Mouse (Mus musculus) midbrain, embryonic 10.5 days (tissue): ENCODE measurements at regions not wholly inside any gene's neighbourhood (a gene's known extent, or its start where the extent isn't known, plus 50 kb on each side); places are given as distances from the start of the nearest gene placed in this dataset.

Source experiments
- DNase-seq: peaks from one replicate; pipeline ENCODE4 v3.0.0-alpha.2; 2017; ENCODE audit warnings: low spot score
- H3K27ac ChIP-seq: fragments of 300-500 bp; sonication (generic); replicated peaks from 2 replicates; pipeline ENCODE4 v1.5.1; 2016; ENCODE audit warnings: mild to moderate bottlenecking
- H3K27me3 ChIP-seq: fragments of 300-500 bp; sonication (generic); 2 replicates; pipeline ENCODE4 v1.6.1; 2016; ENCODE audit warnings: low read depth, mild to moderate bottlenecking; ENCODE audit not compliant: poor library complexity, severe bottlenecking
- H3K36me3 ChIP-seq: fragments of 300-500 bp; sonication (generic); 2 replicates; pipeline ENCODE4 v1.6.1; 2016; ENCODE audit warnings: mild to moderate bottlenecking, moderate library complexity
- H3K4me1 ChIP-seq: fragments of 300-500 bp; sonication (generic); 2 replicates; pipeline ENCODE4 v1.6.1; 2016
- H3K4me3 ChIP-seq: fragments of 300-500 bp; sonication (generic); 2 replicates; pipeline ENCODE4 v1.5.1; 2016; ENCODE audit warnings: mild to moderate bottlenecking, moderate library complexity
- H3K9me3 ChIP-seq: fragments of 300-500 bp; sonication (generic); replicated peaks from 2 replicates; pipeline ENCODE4 v1.6.1; 2016; ENCODE audit warnings: mild to moderate bottlenecking
- WGBS: fragments of 180-500 bp; shearing (Covaris S2); methylation state at CpG from one replicate; pipeline ENCODE4 v1.1.7; 2016; 5-methylcytosine and 5-hydroxymethylcytosine counted together

- WGBS: 85% methylated on average over 10 of the region's 10 CpGs
- Histone ChIP-seq H3K4me1 (peaks cover 62% of the 10 kb centered on the region), H3K9me3 (no peaks in the 10 kb centered on the region), H3K36me3 (no peaks in the 10 kb centered on the region), H3K27ac (peak overlapping the region; percentile 77), H3K4me3 (no peak overlapping the region), H3K27me3 (peaks cover 37% of the 10 kb centered on the region)
- DNase-seq: no peak
Observed at GRCm38 (mm10) chr6:89236892-89237646, 125.4 kb downstream of the Plxna1 start.

- H3K4me1 ChIP-seq: peaks cover 75% of the 10 kb centered on the region
- H3K9me3 ChIP-seq: no peaks in the 10 kb centered on the region
- H3K4me3 ChIP-seq: no peak overlapping the region
- no peak overlapping the region for H3K27ac ChIP-seq
- WGBS: 70% methylated on average over 14 of the region's 14 CpGs
- H3K36me3 ChIP-seq: no peaks in the 10 kb centered on the region
- H3K27me3 ChIP-seq: peaks cover 37% of the 10 kb centered on the region
- DNase-seq: no peak
Observed at GRCm38 (mm10) chr6:89238871-89239270, 123.5 kb downstream of the Plxna1 start.

GRCm38 (mm10) chr6:89239511-89239910, 122.9 kb downstream of the Plxna1 start:
- H3K36me3 ChIP-seq: no peaks in the 10 kb centered on the region
- H3K4me3 ChIP-seq: no peak overlapping the region
- H3K27ac ChIP-seq: peak overlapping the region; percentile 56; the same call in 1 of the 2 replicates
- H3K9me3 ChIP-seq: no peaks in the 10 kb centered on the region
- peaks cover 36% of the 10 kb centered on the region for H3K27me3 ChIP-seq
- DNase-seq: no peak
- WGBS: 54% methylated on average over 8 of the region's 8 CpGs
- H3K4me1 ChIP-seq: peaks cover 75% of the 10 kb centered on the region

GRCm38 (mm10) chr6:89240168-89240705, 122.2 kb downstream of the Plxna1 start:
- no peak for DNase-seq
- 36% methylated on average over 4 of the region's 4 CpGs for WGBS
- Histone ChIP-seq H3K27me3 (peaks cover 36% of the 10 kb centered on the region), H3K27ac (no peak overlapping the region), H3K4me1 (peaks cover 81% of the 10 kb centered on the region), H3K4me3 (no peak overlapping the region), H3K36me3 (no peaks in the 10 kb centered on the region), H3K9me3 (no peaks in the 10 kb centered on the region)

- DNase-seq: peak; percentile 58
- no peak overlapping the region for H3K4me3 ChIP-seq
- WGBS: 21% methylated on average over 18 of the region's 18 CpGs
- no peaks in the 10 kb centered on the region for H3K36me3 ChIP-seq
- H3K4me1 ChIP-seq: peaks cover 65% of the 10 kb centered on the region
- H3K27ac ChIP-seq: peak overlapping the region; percentile 24; the same call in 1 of the 2 replicates
- no peaks in the 10 kb centered on the region for H3K9me3 ChIP-seq
- H3K27me3 ChIP-seq: peaks cover 18% of the 10 kb centered on the region
Observed at GRCm38 (mm10) chr6:89242371-89243288, 119.8 kb downstream of the Plxna1 start.

GRCm38 (mm10) chr6:89245506-89245905, 116.9 kb downstream of the Plxna1 start:
- DNase-seq: no peak
- Histone ChIP-seq H3K27ac (peak overlapping the region; percentile 42; the same call in 1 of the 2 replicates), H3K36me3 (no peaks in the 10 kb centered on the region), H3K27me3 (peaks cover 9% of the 10 kb centered on the region), H3K4me3 (no peak overlapping the region), H3K9me3 (no peaks in the 10 kb centered on the region), H3K4me1 (peaks cover 37% of the 10 kb centered on the region)
- 65% methylated on average over 8 of the region's 8 CpGs for WGBS

GRCm38 (mm10) chr6:89246261-89246660, 116.2 kb downstream of the Plxna1 start:
- Histone ChIP-seq H3K4me3 (no peak overlapping the region), H3K27ac (no peak overlapping the region), H3K27me3 (peaks cover 9% of the 10 kb centered on the region), H3K9me3 (no peaks in the 10 kb centered on the region), H3K4me1 (peaks cover 32% of the 10 kb centered on the region), H3K36me3 (no peaks in the 10 kb centered on the region)
- 90% methylated on average over 5 of the region's 5 CpGs for WGBS
- no peak for DNase-seq

- H3K4me3 ChIP-seq: no peak overlapping the region
- no peaks in the 10 kb centered on the region for H3K9me3 ChIP-seq
- WGBS: 91% methylated on average over 9 of the region's 9 CpGs
- peaks cover 19% of the 10 kb centered on the region for H3K4me1 ChIP-seq
- DNase-seq: no peak
- peaks cover 9% of the 10 kb centered on the region for H3K27me3 ChIP-seq
- no peak overlapping the region for H3K27ac ChIP-seq
- no peaks in the 10 kb centered on the region for H3K36me3 ChIP-seq
Observed at GRCm38 (mm10) chr6:89248574-89248973, 113.8 kb downstream of the Plxna1 start.

GRCm38 (mm10) chr6:89249303-89249702, 113.1 kb downstream of the Plxna1 start:
- WGBS: 88% methylated on average over 8 of the region's 8 CpGs
- H3K27me3 ChIP-seq: peaks cover 9% of the 10 kb centered on the region
- H3K27ac ChIP-seq: no peak overlapping the region
- no peak overlapping the region for H3K4me3 ChIP-seq
- H3K36me3 ChIP-seq: no peaks in the 10 kb centered on the region
- no peak for DNase-seq
- peaks cover 24% of the 10 kb centered on the region for H3K4me1 ChIP-seq
- no peaks in the 10 kb centered on the region for H3K9me3 ChIP-seq

GRCm38 (mm10) chr6:89251641-89252040, 110.8 kb downstream of the Plxna1 start:
- no peak overlapping the region for H3K27ac ChIP-seq
- 87% methylated on average over 4 of the region's 4 CpGs for WGBS
- H3K9me3 ChIP-seq: no peaks in the 10 kb centered on the region
- no peak for DNase-seq
- H3K4me3 ChIP-seq: no peak overlapping the region
- 0 out of 2 replicates have a peak, but pooled peaks cover 11% of the 10 kb centered on the region for H3K4me1 ChIP-seq
- no peaks in the 10 kb centered on the region for H3K27me3 ChIP-seq
- no peaks in the 10 kb centered on the region for H3K36me3 ChIP-seq

- H3K27ac ChIP-seq: 0 out of 2 replicates have a peak overlapping the region, but pooled peaks have one; percentile 33
- H3K9me3 ChIP-seq: no peaks in the 10 kb centered on the region
- H3K4me3 ChIP-seq: no peak overlapping the region
- H3K27me3 ChIP-seq: no peaks in the 10 kb centered on the region
- WGBS: 65% methylated on average over 4 of the region's 4 CpGs
- DNase-seq: no peak
- H3K36me3 ChIP-seq: no peaks in the 10 kb centered on the region
- 0 out of 2 replicates have a peak, but pooled peaks cover 16% of the 10 kb centered on the region for H3K4me1 ChIP-seq
Observed at GRCm38 (mm10) chr6:89256022-89256421, 106.4 kb downstream of the Plxna1 start.

- WGBS: 87% methylated on average over 8 of the region's 8 CpGs
- H3K36me3 ChIP-seq: no peaks in the 10 kb centered on the region
- DNase-seq: no peak
- H3K9me3 ChIP-seq: no peaks in the 10 kb centered on the region
- H3K27me3 ChIP-seq: no peaks in the 10 kb centered on the region
- no peak overlapping the region for H3K27ac ChIP-seq
- 0 out of 2 replicates have a peak, but pooled peaks cover 16% of the 10 kb centered on the region for H3K4me1 ChIP-seq
- no peak overlapping the region for H3K4me3 ChIP-seq
Observed at GRCm38 (mm10) chr6:89256630-89257292, 105.7 kb downstream of the Plxna1 start.
